Mouse (Mus musculus) kidney, adult 2 months (tissue): ENCODE data around the gene Unc45b. TPM values are rescaled to one million over a fixed set of nuclear protein-coding genes. Genes with fewer than 3 reads are reported as not detected.
A peak's percentile ranks its signal among the peaks of the same experiment; 100 is the strongest.

Experiments used
- DNase-seq: peaks from one replicate; pipeline ENCODE4 v3.0.0; 2021
- H3K27ac ChIP-seq: fragments of 200-500 bp; 2 replicates; pipeline ENCODE4 v1.5.1; 2012; ENCODE audit warnings: low read depth, low read length, control low read depth, inconsistent platforms; ENCODE audit not compliant: insufficient read depth
- H3K27me3 ChIP-seq: fragments of 200-500 bp; replicated peaks from 2 replicates; pipeline ENCODE4 v1.6.1; 2012; ENCODE audit warnings: mild to moderate bottlenecking, moderate library complexity, low read length, inconsistent platforms; ENCODE audit not compliant: control insufficient read depth, insufficient read depth
- H3K36me3 ChIP-seq: fragments of 200-500 bp; 2 replicates; pipeline ENCODE4 v1.6.1; 2012; ENCODE audit warnings: mild to moderate bottlenecking, moderate library complexity, low read length, inconsistent platforms; ENCODE audit not compliant: control insufficient read depth, insufficient read depth
- H3K4me1 ChIP-seq: fragments of 200-500 bp; 2 replicates; pipeline ENCODE4 v1.6.1; 2011; ENCODE audit warnings: low read length; ENCODE audit not compliant: control insufficient read depth, insufficient read depth
- H3K4me3 ChIP-seq: fragments of 200-500 bp; 2 replicates; pipeline ENCODE4 v1.5.1; 2011; ENCODE audit warnings: mild to moderate bottlenecking, low read depth, low read length, control low read depth; ENCODE audit not compliant: insufficient read depth
- CTCF ChIP-seq: fragments of 200-500 bp; conservative IDR thresholded peaks from 2 replicates; pipeline ENCODE4 v1.5.1; 2011; ENCODE audit warnings: low read depth, mild to moderate bottlenecking, control low read depth, low read length, moderate library complexity, mixed read lengths; ENCODE audit not compliant: insufficient read depth, insufficient read length
- POLR2A ChIP-seq: fragments of 200-500 bp; IDR thresholded peaks from one replicate; pipeline ENCODE4 v1.6.1; 2011; ENCODE audit warnings: low read depth, low read length, control low read depth
- WGBS: fragments of 180-500 bp; shearing (Covaris S2); methylation state at CpG from one replicate; pipeline ENCODE4 v1.1.7; 2018; 5-methylcytosine and 5-hydroxymethylcytosine counted together
- polyA plus RNA-seq: library from polyadenylated mRNA; depleted of rRNA; stranded (reverse); fragments of >200 nt; gene quantifications from 2 replicates; pipeline ENCODE4 v1.2.3, GENCODE M21; 2012

Unc45b gene
- polyA plus RNA-seq, 1 experiment, result 7.9 TPM

- WGBS, result 65% methylated on average over 10 of the region's 10 CpGs
- TF ChIP-seq POLR2A (no peak), CTCF (no peak)
- Histone ChIP-seq H3K36me3 (peaks cover 1% of the 10 kb centered on the region), H3K4me3 (no peak overlapping the region; the same call in 1 of the 2 replicates), H3K27ac (no peak overlapping the region), H3K4me1 (no peaks in the 10 kb centered on the region), H3K27me3 (no peaks in the 10 kb centered on the region)
- DNase-seq, result peak; percentile 27
Observed at GRCm38 (mm10) chr11:82897478-82897877, 12.9 kb upstream of the Unc45b start.

- 95% methylated on average over 5 of the region's 5 CpGs for WGBS
- Histone ChIP-seq H3K27ac (no peak overlapping the region), H3K4me3 (no peak overlapping the region), H3K36me3 (peaks cover 1% of the 10 kb centered on the region), H3K4me1 (no peaks in the 10 kb centered on the region), H3K27me3 (no peaks in the 10 kb centered on the region)
- DNase-seq, result no peak
- TF ChIP-seq POLR2A, result no peak
Observed at GRCm38 (mm10) chr11:82899720-82900119, 10.6 kb upstream of the Unc45b start.

GRCm38 (mm10) chr11:82901606-82902310 lies 8.6 kb upstream of the Unc45b start:
- 95% methylated on average over 20 of the region's 20 CpGs for WGBS
- TF ChIP-seq CTCF (no peak), POLR2A (no peak)
- peaks cover 1% of the 10 kb centered on the region for H3K36me3 ChIP-seq
- H3K4me3 ChIP-seq, result no peak overlapping the region
- no peak for DNase-seq
- H3K27ac ChIP-seq, result no peak overlapping the region
- H3K27me3 ChIP-seq, result no peaks in the 10 kb centered on the region
- no peaks in the 10 kb centered on the region for H3K4me1 ChIP-seq

GRCm38 (mm10) chr11:82904952-82905351 lies 5.4 kb upstream of the Unc45b start:
- WGBS, result 51% methylated on average over 8 of the region's 8 CpGs
- Histone ChIP-seq H3K27me3 (no peaks in the 10 kb centered on the region), H3K27ac (no peak overlapping the region), H3K4me1 (no peaks in the 10 kb centered on the region; the same call in 1 of the 2 replicates), H3K36me3 (peaks cover 1% of the 10 kb centered on the region), H3K4me3 (no peak overlapping the region)
- TF ChIP-seq POLR2A (no peak), CTCF (no peak)
- no peak for DNase-seq

GRCm38 (mm10) chr11:82905816-82906215 lies 4.5 kb upstream of the Unc45b start:
- Histone ChIP-seq H3K36me3 (peaks cover 1% of the 10 kb centered on the region), H3K27ac (no peak overlapping the region), H3K4me1 (no peaks in the 10 kb centered on the region; the same call in 1 of the 2 replicates), H3K4me3 (no peak overlapping the region), H3K27me3 (no peaks in the 10 kb centered on the region)
- DNase-seq, result no peak
- TF ChIP-seq CTCF, result no peak
- TF ChIP-seq POLR2A, result no peak
- whole genome bisulfite sequencing, result 96% methylated on average over 5 of the region's 5 CpGs

GRCm38 (mm10) chr11:82907651-82908607 lies 2.4 kb upstream of the Unc45b start, which contains the start of gene Nle1:
Nle1 (minus strand) TSS chr11:82908411.
- Histone ChIP-seq H3K4me1 (no peaks in the 10 kb centered on the region; the same call in 1 of the 2 replicates), H3K27ac (no peak within 1 kb of the TSS), H3K4me3 (peak within 1 kb of the TSS; percentile 66), H3K27me3 (no peaks in the 10 kb centered on the region; the same call in 1 of the 2 replicates), H3K36me3 (no peaks in the 10 kb centered on the region)
- 2% methylated on average over 73 of the region's 73 CpGs for WGBS
- no peak for TF ChIP-seq POLR2A
- peak; percentile 79 for TF ChIP-seq CTCF
- DNase-seq, result peak; percentile 91

- no peak for TF ChIP-seq CTCF
- TF ChIP-seq POLR2A, result no peak
- H3K36me3 ChIP-seq, result no peaks in the 10 kb centered on the region
- H3K27me3 ChIP-seq, result no peaks in the 10 kb centered on the region; the same call in 1 of the 2 replicates
- DNase-seq, result no peak
- no peak overlapping the region for H3K27ac ChIP-seq
- 53% methylated on average over 10 of the region's 10 CpGs for WGBS
- no peaks in the 10 kb centered on the region; the same call in 1 of the 2 replicates for H3K4me1 ChIP-seq
- no peak overlapping the region for H3K4me3 ChIP-seq
Observed at GRCm38 (mm10) chr11:82908608-82908989, 1.8 kb upstream of the Unc45b start.
